Mouse (Mus musculus) heart, postnatal 0 days (tissue): ENCODE data around the gene Cd276.

Experiments used
- CTCF ChIP-seq: IDR thresholded peaks from 2 replicates; pipeline ENCODE4 v1.5.1; 2016; ENCODE audit warnings: antibody characterized with exemption, control low read depth, low read depth
- EP300 ChIP-seq: IDR thresholded peaks from 2 replicates; pipeline ENCODE4 v1.6.1; 2016; ENCODE audit warnings: antibody characterized with exemption, low read depth

GRCm38 (mm10) chr9:58552083-58552482 lies 3.2 kb downstream of the Cd276 start:
- TF ChIP-seq CTCF, result no peak
- no peak for TF ChIP-seq EP300
